Mouse (Mus musculus) urinary bladder, adult 18-20 months (tissue): ENCODE data around the gene Gm17359.

Experiments used
- DNase-seq, 2 experiments: peaks; one replicate each; pipeline ENCODE4 v3.0.0; 2022; ENCODE audit warnings: low spot score in 2 of 2, mixed read lengths in 2 of 2

The Gm17359 gene

DNA sequence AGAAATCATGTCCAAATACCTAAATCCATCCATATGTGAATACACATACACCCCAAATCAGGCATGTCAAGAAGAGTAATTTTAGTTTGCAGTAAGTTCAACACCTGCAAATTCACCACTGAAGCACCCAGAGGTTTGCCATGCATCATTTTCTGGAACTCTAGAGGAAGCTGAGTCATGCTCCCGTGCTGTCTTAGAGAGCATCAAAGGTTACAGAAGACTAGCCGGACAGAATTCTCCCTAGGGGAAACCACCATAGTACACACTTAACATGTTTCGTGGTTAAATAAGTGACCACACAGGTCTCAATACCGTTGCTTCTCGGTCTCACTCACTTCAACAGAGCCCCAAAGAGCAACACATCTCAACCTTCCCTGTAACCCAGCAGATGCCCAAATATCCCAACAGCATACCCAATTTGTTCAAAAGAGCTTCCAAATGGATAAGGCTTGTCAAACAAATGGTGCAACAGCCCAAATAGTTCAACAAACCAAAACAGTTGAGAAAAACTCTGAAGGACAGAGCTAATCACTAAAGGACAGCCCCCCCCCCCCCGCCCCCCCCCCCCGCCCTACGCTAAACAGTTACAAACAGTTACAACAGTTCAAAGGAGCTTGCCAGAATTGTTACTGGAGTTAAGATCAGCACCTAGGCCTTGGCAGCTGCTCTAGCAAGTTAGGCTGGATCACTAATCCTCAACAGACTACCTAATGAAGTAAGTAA, at the start of gene Gm17359:
Gene Gm17359, plus strand, starts transcription at position 618 of the 723 bp plus-strand sequence.
- DNase-seq: no peak

DNA sequence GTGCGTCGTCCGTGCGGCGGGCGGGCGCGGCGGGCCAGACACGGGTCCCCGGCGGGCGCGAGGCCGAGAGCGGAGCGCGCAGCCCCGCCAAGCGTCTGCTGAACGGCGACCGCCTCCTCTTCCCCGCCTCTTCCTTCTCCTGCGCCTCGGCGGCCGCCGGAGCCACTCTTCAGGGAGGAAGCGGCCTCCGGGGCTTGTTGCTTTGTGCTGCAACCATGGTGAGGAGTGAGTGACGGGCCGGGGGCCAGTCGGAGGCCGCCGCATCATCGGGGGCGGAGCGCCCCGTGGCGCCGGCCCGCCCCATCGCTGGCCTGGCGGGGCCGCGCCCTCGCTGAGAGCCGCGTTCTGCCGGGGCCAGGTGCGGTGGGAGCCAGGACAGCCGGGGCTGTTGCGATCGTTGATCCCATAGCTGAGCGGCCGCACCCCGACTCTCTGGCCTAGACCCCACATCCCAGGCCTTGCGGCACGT, 49.3 kb upstream of the Gm17359 start:
- DNase-seq: peak; percentile 87 to 95

DNA sequence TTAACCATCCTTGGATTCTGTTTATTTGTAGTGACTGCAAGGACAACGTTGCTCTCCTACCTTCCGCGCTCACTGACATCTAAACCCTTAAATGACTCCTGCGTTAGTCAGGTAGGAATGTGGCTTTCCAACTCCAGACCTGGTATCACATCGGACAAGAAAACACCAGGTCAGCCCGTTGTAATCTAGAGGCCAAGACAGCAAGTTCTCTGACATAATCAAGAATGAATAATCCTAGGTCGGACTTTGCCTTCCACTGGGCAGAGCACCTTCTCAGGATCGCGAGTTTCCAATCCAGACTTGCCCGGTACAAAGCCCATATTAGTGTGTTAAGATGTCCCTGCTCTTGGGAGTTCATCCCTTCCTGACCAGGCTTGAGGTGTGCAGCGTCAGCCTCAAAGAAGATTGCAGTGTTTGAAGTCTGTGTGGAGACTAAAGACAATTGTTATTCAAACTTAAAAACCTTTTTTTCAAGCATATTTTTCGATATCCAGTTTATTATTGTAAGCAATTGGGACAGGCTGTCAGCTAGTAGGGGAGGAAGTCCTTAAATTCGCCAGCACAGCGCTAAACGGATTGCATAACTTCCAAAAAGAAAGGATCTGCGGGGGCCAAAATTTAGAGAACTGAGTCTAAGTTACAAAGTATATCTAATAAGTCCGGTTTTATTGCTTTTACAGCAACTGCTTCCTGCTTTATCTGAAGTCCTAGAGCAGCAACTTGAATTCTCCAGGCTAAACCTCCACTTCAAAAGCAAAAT, 48.6 kb upstream of the Gm17359 start:
- no peak for DNase-seq

DNA sequence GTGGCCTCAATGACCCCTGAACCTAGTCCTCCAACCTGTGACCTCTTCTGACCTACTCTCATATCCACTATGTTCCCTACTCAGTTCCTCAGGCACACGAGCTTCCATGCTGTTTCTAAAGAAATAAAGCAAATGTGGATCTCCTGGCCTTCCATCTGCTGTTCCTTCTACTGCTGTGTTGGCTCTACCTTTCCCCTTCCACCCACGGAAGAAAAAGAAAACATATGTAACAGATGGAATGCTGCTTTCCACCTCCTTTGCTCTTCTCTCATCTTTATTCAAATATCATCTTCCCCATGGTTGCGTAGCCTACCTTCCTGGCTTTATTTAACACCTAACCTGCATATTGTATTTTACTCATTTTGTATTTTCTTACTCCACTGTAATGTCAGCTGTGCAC, 47.4 kb upstream of the Gm17359 start:
- DNase-seq: no peak

DNA sequence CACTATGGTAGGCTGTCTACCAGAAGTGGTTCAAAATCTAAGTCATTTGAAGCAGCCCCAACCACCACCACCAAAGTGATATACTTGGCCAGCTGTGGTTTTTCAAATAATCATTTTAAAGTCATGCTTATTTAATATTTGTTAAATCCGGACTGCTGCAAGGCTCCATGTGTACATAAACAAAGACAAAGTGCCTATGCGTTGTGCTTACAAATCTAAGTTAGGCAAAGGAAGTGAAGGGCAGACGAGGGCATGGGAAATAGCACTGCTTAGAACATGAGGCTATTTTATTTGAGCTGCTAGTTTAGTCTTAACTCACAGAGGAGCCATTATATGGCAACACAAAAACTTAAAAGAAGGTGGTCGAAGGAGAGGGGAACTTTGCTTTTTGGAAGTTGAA, 43.4 kb upstream of the Gm17359 start:
- DNase-seq: no peak

DNA sequence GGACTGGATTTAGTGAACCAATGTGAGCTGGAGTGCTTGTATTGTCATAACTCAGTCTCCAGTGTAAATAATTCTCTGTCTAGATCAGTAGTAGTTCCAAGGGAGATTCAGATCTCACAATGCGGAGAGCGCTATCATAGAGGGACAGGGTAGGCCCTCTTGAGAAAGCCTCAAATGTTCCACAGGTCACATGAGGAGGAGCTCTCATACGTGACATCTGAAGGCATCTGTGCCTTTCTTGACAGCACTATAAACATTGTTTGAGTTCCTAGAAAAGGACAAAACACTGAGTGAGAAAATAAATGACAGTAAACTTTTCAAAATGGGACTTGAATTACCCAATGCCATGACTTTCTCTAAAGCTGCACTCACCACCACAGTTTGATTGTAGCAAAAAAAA, 41.8 kb upstream of the Gm17359 start:
- no peak for DNase-seq

DNA sequence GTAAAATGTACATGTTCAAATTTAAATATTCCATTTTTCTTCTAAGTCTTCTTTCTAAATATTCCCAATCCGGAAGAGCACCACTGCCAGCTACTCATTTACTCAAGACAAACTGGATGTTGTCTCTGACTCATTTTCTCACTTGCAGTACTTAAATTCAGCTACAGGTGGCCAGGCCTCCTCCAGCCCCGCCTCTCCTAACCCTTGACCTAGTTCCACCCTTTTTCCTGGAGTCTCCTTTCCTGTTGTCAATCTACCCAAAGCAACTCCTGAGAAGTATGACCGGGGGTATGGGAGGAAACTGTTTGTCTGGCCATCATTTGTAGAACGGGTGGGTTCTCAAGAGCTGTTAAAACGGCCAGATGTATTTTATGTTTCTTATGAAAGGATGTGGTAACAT, 40.4 kb upstream of the Gm17359 start:
- DNase-seq: no peak

DNA sequence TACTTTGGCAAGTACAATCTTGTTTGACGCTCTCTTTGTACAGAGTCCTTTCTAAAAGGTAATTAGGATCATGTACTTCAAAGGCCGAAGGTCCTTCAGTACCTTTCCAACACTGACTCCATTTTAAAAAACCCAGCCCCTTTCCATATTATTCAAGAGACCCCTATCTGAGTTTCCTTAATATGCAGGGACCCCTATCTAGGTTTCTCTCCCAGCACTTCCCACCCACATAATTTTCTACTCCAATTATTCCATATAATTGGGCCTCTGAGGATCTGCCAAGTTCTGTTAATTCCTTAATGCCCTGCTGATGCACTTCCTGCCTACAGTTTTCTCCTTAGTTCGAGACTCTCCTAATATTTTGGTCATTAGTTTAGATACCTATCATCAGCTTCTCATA, 39.9 kb upstream of the Gm17359 start:
- DNase-seq: no peak

DNA sequence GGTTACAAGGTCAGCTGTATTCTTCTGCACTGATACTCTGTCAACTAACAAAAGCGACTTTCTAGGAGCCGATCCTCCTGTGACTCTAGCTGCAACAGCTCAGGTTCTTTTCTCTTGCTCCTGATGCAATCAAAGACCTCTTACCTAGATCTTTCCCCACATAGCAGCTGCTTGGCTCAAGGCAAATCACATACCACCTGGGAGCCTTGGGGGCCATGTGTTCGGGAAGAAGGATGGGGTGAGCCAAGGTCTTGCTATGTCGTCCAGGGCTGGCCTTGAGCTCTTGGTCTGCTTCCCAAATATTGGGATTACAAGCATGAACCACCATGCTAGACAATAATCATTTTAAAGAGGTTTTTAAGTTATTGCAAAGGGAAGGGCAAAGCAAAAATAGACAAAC, 39.2 kb upstream of the Gm17359 start:
- no peak for DNase-seq

DNA sequence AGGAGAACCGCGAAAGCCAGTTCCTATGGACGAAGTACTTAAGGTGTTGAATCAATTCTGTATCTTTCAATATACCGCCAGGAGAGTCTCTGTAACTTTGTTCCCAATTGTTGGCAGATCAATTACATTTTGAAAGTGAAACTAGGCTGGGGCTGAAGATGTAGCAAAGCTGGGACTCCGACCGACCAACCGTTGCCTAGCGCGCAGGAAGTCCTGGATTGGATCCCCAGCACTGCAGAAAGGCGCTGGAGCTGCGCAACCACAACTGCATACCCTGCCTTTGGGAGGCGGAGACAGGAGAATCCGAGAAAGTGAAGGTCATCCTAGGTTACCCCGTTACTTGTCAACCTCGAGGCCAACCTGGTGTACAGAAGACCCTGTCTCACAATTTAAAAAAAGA, 37.1 kb upstream of the Gm17359 start:
- no peak for DNase-seq

DNA sequence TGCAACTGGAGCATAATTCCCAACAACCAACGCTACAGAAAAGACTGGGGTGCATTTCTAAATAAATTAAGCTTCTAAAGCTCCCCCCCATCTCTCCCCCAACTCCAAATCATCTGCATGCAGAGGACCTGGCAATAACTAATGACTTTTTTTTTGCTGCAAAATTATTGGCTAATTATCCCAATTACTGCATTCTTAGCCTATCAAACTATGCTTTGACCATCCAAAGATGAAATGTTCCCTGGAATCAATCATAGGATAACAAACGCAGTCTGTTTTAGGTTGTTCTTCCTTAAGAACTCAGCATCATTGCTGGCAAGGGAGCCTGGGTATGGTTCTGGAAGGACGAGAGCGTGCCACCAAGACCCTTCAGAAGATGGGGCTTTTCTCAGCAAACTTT, 27.9 kb upstream of the Gm17359 start:
- DNase-seq: no peak

DNA sequence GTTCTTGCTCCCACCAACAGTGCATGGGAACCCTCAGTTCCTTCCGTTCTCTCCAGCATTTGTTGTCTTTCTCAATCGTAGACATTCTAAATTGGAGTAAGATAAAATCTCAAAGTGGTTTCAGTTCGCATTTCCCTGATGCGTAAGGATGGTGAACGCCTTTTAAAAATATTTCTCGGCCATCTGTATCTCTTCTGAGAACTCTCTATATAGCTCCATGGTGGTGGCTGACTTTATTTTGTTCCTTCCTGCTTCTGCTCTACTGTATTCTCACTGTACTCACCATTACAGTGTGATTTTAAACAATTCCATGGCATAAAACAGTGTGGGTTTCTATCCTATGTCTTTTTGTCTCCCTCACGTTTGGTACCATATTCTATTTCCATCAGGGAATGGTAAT, 26.3 kb upstream of the Gm17359 start:
- DNase-seq: no peak

DNA sequence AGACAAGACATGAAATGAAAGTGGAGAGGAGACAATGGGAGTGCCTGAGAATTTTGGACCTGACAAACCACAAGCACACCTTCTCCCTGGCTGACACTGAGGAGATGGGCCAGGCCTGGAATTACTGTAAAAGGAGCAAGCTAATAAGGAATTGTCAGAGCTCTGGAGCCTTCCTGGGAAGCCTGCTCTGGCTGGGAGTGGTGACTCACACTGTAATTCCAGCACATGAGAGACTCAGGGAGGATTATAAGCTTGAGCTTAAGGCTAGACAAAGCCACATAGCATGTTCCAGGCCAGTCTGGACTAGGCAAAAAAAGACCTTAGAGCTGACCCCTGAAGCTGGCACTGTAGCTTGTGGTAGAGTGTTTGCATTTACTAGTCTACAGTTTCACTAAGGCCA, 24.6 kb upstream of the Gm17359 start:
- DNase-seq: no peak

DNA sequence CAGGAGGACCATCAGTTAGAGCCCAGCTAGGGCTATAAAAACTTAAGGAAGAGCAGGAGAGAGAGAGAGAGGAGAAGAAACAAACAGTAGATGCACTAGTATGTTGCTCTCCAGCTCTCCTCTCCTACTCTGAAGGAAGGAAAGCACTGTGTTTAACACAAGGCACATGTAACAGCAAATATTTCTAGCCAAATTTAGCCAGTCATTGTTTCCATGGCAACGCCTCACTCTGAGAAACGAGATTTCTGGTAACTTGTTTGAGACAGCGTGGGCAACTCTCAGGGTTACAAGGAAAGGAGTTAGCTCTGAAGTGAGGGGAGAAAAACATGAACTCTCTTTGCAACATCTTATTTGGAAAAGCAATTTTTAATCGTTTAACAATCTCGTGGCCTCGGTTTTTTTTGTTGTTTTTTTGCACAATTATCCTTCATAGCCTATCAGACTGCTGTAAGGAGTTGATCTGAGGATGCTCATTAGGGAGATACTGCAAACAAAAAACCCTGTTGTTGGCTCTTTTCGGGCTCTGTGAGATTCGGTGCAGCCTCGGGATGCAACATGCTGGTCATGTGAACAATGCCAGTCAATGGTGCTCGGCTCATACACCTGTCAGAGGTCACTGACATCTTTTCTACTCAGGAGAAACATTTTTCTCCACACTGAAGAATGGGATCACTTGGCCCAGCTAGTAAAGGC, 22.3 kb upstream of the Gm17359 start:
- no peak for DNase-seq

DNA sequence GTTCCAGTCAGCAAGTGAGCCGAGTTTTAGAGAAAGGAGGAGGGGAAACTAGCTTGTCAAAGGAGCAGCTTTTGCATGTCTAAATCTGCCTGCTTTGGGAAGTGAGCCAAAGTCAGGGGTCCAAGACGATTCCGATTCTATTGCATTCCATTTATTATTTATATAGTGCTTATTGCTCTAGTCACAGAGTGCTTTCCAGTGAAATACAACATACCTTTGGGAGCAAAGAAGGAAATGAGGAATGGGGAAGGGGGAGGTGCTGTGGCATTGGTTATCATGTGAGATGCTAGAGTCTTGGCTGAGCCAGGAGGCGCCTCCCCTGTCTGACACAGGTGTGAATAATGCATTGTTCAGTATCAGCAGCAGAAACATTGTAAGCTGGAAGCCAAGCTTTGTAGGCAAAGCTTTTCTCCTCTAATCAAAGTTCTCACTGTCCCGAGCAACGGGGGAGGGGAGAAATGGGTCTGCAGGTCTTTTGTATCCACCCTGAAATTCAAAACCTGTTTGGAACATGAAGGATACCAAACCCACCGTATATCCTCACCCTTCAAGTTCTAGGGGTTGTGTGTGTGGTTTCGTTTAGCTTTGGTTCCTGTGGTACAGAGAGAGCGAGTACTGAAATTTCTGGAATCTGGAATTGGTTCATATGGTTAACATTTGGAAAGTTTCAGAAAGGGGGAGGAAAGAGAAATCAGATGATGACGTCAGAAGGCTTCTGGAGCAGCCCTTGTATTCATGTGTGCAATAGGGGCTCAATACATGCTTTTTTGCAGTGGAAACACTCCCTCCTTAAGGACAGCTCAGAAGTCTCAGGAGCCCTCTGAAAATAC, 11.5 kb upstream of the Gm17359 start:
- DNase-seq: no peak

DNA sequence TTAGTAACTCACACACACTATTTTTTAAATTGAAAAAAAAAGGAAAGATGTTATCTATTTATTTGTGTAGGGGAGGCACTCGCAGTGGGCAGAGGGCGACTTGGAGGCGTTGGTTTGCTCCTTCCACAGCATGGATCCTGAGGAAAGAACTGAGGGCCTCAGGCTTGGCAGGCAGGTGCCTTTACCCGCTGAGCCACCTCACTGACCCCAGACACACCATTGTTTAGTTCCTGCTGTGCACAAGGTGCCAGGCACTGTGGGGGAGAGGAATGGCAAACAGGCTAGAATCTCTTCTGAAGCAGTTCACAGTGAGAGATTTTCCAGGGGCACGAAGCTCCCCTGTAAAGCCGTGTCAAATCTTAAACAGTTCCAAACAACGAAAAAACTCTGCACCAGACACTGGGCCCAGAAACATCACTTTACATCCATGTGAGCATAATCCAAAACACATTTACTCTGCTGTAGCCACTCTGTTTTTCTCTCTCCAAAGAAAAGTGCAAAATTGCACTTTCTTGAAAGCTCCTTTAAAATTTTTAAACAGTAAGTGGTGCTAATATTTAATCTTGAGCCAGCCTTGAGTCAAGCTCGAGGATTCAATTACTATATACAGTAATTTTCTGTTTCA, 6.7 kb upstream of the Gm17359 start:
- DNase-seq: no peak

DNA sequence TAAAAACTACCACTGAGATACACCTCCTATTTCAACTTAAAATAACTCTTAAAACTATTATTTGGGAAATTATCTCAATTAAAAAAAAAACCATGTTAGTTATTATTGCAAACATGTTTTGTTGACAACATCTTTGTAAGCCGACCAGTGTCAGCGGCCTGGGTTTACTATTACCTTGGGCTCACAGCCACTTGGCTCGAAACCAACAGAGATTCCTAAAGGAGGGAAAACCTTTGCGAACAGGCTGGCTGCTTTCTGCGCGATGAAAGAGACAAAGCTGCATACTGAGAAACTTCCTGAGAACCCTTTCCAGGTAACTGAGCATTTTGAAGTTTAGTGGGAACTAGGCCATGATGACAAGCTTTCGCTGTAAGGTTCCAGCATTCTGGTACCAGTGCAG, 3.4 kb upstream of the Gm17359 start:
- DNase-seq: no peak

DNA sequence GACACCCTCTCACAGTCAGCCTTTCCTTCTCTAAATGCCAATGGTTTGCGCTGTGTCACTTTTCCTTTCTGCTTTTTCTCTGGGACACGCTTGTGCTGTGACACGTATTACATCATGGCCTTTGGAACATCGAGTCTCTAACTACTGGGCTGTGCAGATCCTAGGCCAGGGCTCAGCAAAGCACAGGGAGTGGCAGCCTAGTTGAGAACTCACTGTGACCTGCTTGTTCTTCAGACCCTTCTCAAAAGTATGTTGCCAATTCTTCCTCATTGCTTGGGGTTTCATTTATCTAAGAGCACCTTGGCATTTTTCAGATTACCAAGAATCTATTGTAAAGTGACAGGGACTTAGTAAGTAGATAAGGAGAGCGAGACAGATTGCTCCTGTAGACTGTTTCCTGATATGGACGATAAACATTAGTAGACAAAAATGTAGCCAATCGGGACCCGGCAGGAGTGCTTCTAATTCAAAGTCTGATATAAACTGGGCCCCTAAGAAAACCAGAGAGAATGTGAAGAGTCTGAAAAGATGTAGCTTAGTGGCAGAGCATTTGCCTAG, 2.7 kb upstream of the Gm17359 start:
- no peak for DNase-seq

DNA sequence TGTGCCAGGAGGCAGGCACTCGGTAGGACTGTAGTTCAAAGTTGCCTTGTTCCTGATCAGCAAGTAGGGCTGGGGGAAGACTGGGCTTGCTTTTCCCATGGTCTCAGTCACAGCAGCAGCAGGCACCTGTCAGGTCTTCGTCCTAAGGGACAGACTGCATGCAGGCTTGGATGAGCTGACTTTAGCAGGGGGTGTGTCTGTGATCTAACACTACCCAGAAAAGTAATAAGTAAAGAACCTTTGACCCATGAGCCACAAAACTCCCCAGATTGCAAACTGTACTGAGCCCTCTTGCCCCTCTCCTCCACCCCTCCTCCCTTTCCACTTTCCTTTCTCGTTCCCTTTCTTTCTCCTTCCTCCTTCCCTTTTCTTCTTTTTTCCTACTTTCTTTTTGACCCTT, 4.3 kb downstream of the Gm17359 start:
- DNase-seq: no peak

DNA sequence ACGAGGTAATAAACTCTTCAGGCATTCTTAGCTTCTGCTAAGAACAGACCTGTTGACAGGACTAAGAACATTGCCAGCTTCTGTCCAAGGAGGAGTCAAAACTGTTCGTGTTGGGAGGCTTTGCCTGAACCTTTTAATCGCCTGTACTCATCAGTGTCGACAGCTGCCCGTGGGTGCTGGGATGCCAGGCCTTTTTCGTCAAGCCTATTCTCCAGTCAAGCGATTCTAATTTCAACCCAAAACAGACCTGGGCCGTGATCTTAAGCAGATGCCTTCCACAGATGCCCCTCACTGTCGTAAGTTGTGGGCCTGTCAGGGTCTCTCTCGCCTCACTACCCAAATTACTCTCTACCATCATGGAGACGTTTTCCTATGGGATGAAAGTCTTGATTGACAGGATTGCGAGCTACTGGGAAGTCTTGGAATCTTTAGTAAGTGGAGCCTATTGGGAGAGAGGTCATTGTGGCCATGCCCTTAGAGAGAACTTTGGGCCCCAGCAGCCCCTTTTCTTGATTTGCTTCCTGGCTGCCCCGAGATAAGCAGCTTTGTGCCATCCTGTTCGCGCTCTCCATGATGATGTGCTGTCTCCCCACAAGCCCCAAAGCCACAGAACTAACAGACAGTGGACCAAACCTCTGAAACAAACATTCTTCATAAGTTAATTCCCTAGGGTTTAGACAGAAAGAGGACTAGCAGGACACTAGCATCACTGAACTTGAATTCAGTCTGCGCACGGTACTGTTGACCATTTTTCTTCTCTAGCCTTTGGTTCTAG, 6.7 kb downstream of the Gm17359 start:
- no peak for DNase-seq
